Mouse (Mus musculus) midbrain, embryonic 16.5 days (tissue): ENCODE data around the gene Dqx1. TPM values are rescaled to one million over a fixed set of nuclear protein-coding genes. Genes with fewer than 3 reads are reported as not detected.

Experiments
- ATAC-seq: fragments of 200-750 bp; cut with Nextera tagmentation; 2 replicates; pipeline ENCODE4 v1.8.0; 2017; ENCODE audit warnings: moderate TSS enrichment
- H3K27ac ChIP-seq: fragments of 300-500 bp; sonication (generic); 2 replicates; pipeline ENCODE4 v1.5.1; 2014; ENCODE audit warnings: mild to moderate bottlenecking, low read length, mixed read lengths
- H3K27me3 ChIP-seq: fragments of 300-500 bp; sonication (generic); 2 replicates; pipeline ENCODE4 v1.6.1; 2014; ENCODE audit warnings: low read depth, low read length, mixed read lengths; ENCODE audit not compliant: control insufficient read depth, insufficient read depth
- H3K36me3 ChIP-seq: fragments of 300-500 bp; sonication (generic); 2 replicates; pipeline ENCODE4 v1.6.1; 2014; ENCODE audit warnings: mild to moderate bottlenecking, low read length, moderate library complexity, mixed read lengths; ENCODE audit not compliant: control insufficient read depth, insufficient read depth
- H3K4me1 ChIP-seq: fragments of 300-500 bp; sonication (generic); 2 replicates; pipeline ENCODE4 v1.6.1; 2014; ENCODE audit warnings: mild to moderate bottlenecking, low read length, mixed read lengths; ENCODE audit not compliant: control insufficient read depth, insufficient read depth
- H3K4me2 ChIP-seq: fragments of 300-500 bp; sonication (generic); 2 replicates; pipeline ENCODE4 v1.6.1; 2014; ENCODE audit warnings: mild to moderate bottlenecking, low read length, mixed read lengths
- H3K4me3 ChIP-seq: fragments of 300-500 bp; sonication (generic); 2 replicates; pipeline ENCODE4 v1.5.1; 2014; ENCODE audit warnings: low read depth, mild to moderate bottlenecking, low read length, moderate library complexity, mixed read lengths
- H3K9ac ChIP-seq: fragments of 300-500 bp; sonication (generic); 2 replicates; pipeline ENCODE4 v1.6.1; 2014; ENCODE audit warnings: low read depth, low read length, mixed read lengths
- H3K9me3 ChIP-seq: fragments of 300-500 bp; sonication (generic); replicated peaks from 2 replicates; pipeline ENCODE4 v1.6.1; 2014; ENCODE audit warnings: mild to moderate bottlenecking, low read length, mixed read lengths; ENCODE audit not compliant: control insufficient read depth, poor library complexity, severe bottlenecking
- WGBS: fragments of 180-500 bp; shearing (Covaris S2); extraction: QIAGEN DNeasy Blood & Tissue Kit; methylation state at CpG from one replicate; pipeline ENCODE4 v1.1.7; 2014; 5-methylcytosine and 5-hydroxymethylcytosine counted together
- polyA plus RNA-seq: library from polyadenylated mRNA; unstranded; fragments of >200 nt; fragmentation: Nextera tagmentation; extraction: Ambion mirVana; gene quantifications from 2 replicates; pipeline ENCODE4 v1.2.1, GENCODE M21; 2015

Dqx1 gene
- polyA plus RNA-seq, 1 experiment from 2014 or later: 0.30 TPM

DNA sequence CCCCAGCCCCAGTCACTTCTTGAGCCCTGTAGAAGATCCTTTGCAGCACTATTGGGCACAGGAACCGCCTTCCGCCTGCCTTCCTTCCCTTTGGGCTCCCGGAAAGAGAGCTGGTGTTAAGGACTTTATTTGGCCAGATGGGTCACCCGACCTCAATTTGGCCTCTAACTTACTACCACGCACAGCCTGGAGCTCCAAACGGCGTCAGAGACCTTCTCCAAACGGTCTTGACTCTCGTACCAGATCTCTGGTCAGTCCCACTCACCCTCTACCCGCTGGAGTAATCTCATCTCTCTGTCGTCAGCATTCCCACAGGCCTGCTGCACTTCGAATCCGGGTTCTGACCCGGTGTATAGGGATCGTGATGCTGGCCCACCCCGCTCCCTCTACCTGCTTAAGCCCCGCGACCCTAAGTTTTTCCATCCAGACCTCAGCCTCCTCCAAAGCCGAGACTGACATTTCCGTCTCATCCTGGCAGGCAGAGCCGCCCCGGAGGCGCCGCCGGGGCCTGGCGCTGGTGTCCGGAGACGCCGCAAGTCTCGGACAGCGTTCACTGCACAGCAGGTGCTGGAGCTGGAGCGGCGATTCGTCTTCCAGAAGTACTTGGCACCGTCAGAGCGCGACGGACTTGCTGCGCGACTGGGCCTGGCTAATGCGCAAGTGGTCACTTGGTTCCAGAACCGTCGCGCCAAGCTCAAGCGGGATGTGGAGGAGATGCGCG, 29.7 kb downstream of the Dqx1 start:
- Histone ChIP-seq H3K27ac (no peak overlapping the region), H3K36me3 (no peaks in the 10 kb centered on the region), H3K4me2 (peak overlapping the region; percentile 28), H3K4me1 (0 out of 2 replicates have a peak, but pooled peaks cover 3% of the 10 kb centered on the region), H3K4me3 (peak overlapping the region; percentile 16), H3K27me3 (peaks cover 77% of the 10 kb centered on the region), H3K9me3 (no peaks in the 10 kb centered on the region), H3K9ac (no peak overlapping the region)
- ATAC-seq: no peak
- 1% methylated on average over 47 of the region's 47 CpGs for WGBS

DNA sequence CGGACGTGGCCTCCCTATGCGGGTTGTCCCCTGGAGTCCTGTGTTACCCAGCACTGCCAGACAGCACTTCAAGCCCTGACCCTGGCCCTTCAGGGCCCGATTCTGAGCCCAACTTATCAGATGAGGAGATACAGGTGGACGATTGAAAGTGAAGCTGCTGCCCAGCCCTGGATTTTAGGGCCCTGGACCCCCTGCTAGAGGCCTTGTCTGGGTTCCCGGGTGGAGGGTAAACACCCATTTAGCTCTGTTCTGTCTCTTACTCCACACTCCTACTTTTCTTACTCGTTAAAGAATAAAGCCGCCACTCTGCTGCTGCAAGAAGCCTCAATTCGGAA, 30.2 kb downstream of the Dqx1 start:
- ATAC-seq: no peak
- Histone ChIP-seq H3K27me3 (peaks cover 72% of the 10 kb centered on the region), H3K4me3 (peak overlapping the region; percentile 16), H3K9me3 (no peaks in the 10 kb centered on the region), H3K36me3 (no peaks in the 10 kb centered on the region), H3K4me1 (0 out of 2 replicates have a peak, but pooled peaks cover 3% of the 10 kb centered on the region), H3K27ac (no peak overlapping the region), H3K9ac (no peak overlapping the region), H3K4me2 (peak overlapping the region; percentile 28)
- WGBS: 5% methylated on average over 9 of the region's 9 CpGs

DNA sequence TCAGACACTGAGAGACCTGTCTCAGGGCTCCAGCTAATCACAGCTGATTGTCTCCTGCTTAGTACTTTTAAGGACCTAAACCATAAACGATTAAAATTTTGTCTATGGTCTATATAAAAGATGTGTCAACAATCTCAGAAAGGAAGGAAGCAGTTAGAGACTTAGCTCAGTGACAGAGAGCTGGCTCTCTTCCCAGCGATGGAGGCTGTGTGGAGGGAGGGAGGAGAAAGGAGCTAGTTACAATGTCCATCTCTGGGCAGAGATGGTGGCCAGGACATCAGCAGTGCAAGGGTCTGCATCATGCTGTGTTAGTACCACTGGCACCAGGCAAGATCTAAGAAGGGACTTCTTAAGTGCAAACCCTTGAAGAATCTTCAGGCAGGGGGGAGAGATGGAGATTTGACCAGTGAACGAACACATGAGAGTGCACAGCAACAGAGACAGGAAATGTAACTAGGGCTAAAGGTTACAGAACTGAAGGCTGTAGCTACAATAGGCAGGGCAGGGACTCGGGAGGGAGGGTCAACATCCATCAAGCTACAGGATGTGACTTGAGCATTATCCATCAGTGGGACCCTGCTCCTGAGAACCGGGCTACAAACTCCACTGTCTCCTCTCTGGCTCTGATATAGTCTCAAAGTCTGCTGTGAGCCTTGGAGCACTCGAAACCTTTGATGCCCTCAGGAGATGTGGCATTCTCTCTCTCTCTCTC, 34.9 kb downstream of the Dqx1 start:
- no peaks in the 10 kb centered on the region for H3K9me3 ChIP-seq
- 0 out of 2 replicates have a peak, but pooled peaks cover under 1% of the 10 kb centered on the region for H3K4me1 ChIP-seq
- no peak for ATAC-seq
- peaks cover 33% of the 10 kb centered on the region for H3K27me3 ChIP-seq
- 40% methylated on average over 6 of the region's 6 CpGs for WGBS
- no peak overlapping the region for H3K4me3 ChIP-seq
- H3K9ac ChIP-seq: no peak overlapping the region
- no peaks in the 10 kb centered on the region for H3K36me3 ChIP-seq
- H3K4me2 ChIP-seq: no peak overlapping the region
- H3K27ac ChIP-seq: no peak overlapping the region

DNA sequence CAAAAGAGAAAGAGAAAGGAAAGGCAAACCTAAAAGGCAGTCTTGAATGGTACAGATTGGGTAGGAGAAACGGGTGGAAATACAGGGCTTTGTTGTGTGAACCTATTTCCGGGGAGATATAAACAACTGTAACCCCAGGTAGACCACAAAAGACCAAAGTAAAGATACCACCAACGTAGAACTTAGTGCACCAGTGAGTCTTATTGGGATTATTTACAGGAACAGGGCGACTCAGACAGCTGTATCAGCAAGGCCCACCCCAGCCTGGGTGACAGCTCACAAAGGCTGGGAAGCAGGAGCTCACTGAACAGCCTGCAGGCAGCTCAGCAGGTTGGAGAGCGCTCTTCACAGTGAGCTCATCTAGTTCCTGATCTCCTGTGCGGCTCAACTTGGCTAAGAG, 38.3 kb downstream of the Dqx1 start:
- ATAC-seq: no peak
- H3K36me3 ChIP-seq: no peaks in the 10 kb centered on the region
- H3K27me3 ChIP-seq: peaks cover 8% of the 10 kb centered on the region
- no peak overlapping the region for H3K4me3 ChIP-seq
- H3K27ac ChIP-seq: no peak overlapping the region
- no peaks in the 10 kb centered on the region for H3K9me3 ChIP-seq
- no peak overlapping the region for H3K4me2 ChIP-seq
- WGBS: 43% methylated on average over 6 of the region's 6 CpGs
- H3K4me1 ChIP-seq: 0 out of 2 replicates have a peak, but pooled peaks cover 3% of the 10 kb centered on the region
- H3K9ac ChIP-seq: no peak overlapping the region

DNA sequence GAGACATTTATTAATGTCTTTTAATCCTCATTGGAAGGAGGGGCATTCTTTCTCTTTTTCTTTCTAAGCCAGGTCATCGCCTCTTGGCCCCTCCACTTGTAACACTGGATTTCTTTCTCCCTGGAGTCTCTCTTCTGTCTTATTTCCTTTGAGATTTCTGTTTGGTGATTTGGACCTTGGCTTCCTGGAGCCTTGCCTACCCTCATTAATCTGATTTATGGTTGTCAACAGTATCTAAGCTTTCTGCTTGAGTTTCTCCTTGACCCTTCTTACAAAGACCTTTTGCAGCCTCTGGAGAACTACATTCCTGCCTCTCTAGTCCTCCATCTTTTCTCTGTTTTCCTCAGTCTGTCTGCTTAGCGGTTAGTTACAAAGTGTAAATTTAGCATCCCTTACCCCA, 40.8 kb downstream of the Dqx1 start:
- Histone ChIP-seq H3K27me3 (peaks cover 7% of the 10 kb centered on the region; the same call in 1 of the 2 replicates), H3K9ac (no peak overlapping the region), H3K4me2 (no peak overlapping the region), H3K4me3 (no peak overlapping the region), H3K4me1 (peaks cover 14% of the 10 kb centered on the region), H3K27ac (no peak overlapping the region), H3K36me3 (no peaks in the 10 kb centered on the region), H3K9me3 (no peaks in the 10 kb centered on the region)
- ATAC-seq: no peak
- WGBS: 73% methylated on average over 2 of the region's 2 CpGs

DNA sequence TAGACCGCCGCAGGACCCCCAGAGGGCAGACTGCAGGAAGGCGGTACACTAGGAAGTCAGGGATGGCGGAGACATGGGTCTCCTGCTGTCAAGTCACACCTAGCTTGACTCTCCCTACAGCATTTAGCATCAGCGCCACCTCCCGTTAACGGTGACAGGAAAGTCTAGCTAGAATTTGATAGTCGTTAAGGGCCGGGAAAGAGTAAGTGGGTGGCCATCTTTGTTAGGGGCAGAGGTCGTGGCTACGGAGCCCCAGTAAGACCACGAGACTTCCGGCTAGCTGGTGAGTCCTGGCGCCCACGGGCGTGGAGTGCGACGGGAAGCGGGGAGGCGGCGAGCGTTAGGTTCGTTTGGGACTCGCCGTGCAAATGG, 43.7 kb downstream of the Dqx1 start, which contains the start of the genes Ccdc142 and Gm42688:
Gene Ccdc142, plus strand, starts transcription at position 286 of the 372 bp plus-strand sequence.
Gene Gm42688, plus strand, starts transcription at position 302 of the 372 bp plus-strand sequence.
- Histone ChIP-seq H3K4me2 (peak within 1 kb of the TSS; percentile 98), H3K4me3 (peak within 1 kb of the TSS; percentile 84), H3K9ac (peak within 1 kb of the TSS; percentile 94), H3K27me3 (peaks cover 3% of the 10 kb centered on the region; the same call in 1 of the 2 replicates), H3K4me1 (peaks cover 16% of the 10 kb centered on the region), H3K9me3 (no peaks in the 10 kb centered on the region), H3K36me3 (no peaks in the 10 kb centered on the region), H3K27ac (peak within 1 kb of the TSS; percentile 88)
- under 1% methylated on average over 25 of the region's 25 CpGs for WGBS
- ATAC-seq: peak; percentile 90

DNA sequence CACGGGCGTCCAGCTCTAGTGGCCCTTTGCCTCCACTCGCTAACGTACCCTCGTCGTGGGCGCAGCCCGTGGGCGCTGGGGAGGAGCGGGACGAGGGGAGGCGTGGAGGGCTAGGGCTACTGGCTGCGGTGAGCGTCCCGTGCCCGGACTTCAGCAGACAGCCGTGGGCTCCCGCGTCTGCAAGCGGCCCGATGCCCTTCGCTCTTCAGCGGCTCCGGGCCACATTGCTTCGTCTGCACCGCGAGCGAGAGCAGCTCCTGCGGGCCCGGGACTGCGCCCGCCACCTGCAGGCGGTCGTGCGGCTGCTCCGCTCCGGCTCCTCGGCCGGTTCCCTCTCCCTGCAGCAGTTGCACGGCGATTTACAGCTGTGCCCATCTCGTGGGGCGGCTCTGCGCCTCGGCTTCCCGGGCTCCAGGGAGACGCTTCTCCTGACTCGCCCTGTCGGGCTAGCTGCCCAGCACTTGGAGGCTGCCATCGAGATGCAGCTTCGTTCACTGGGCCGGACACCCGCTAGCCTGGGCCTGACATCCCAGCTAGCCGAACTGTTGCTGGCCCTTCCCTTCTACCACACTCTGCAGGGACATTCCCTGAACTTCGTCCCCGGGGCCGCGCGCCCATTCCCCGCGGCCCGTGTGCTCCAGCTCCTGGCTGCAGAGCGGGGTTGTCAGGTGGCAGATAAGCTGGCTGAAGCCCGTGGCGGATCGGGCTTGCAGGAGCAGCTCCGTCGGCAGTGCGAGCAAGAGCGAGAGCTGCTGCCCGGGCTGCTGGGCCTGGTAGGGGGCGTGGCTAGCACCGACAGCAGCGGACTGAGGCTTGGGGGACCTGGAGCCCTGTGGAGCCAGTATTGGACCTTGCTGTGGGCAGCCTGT, 44.3 kb downstream of the Dqx1 start:
- under 1% methylated on average over 63 of the region's 74 CpGs for WGBS
- Histone ChIP-seq H3K9ac (peak overlapping the region; percentile 94), H3K36me3 (no peaks in the 10 kb centered on the region), H3K27me3 (peaks cover 3% of the 10 kb centered on the region; the same call in 1 of the 2 replicates), H3K4me3 (peak overlapping the region; percentile 84), H3K27ac (peak overlapping the region; percentile 88), H3K9me3 (no peaks in the 10 kb centered on the region), H3K4me2 (peak overlapping the region; percentile 98), H3K4me1 (peaks cover 16% of the 10 kb centered on the region)
- ATAC-seq: peak; percentile 71

DNA sequence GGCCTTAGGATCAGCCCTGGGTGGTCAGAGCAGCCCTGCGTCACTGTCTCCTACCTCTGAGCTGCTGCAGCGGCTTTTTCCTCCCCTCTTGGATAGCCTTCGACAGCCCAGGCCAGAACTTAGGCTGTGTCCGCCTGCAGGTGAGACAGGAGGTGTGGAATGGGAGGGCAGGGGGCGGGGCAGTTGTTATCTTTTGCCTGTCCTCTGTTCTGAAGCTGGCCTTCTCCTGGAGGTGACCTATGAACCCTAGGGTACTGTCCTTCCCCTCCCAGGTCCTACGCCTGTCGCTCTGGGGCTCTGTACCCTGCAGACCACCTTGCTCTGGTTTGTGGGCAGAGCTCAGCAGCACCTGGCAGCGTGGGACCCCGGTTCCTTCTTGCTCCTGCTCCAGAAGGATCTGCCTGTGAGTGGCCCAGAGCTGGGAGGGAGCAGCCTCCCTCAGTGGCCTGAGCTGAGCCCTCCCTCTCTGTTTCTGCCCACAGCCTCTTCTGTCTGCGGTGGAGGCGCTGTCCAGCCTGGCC, 45.5 kb downstream of the Dqx1 start:
- no peak for ATAC-seq
- Histone ChIP-seq H3K4me3 (peak overlapping the region; percentile 84), H3K36me3 (peaks cover 4% of the 10 kb centered on the region; the same call in 1 of the 2 replicates), H3K27ac (no peak overlapping the region), H3K9ac (peak overlapping the region; percentile 94), H3K4me1 (peaks cover 22% of the 10 kb centered on the region), H3K27me3 (peaks cover 3% of the 10 kb centered on the region; the same call in 1 of the 2 replicates), H3K4me2 (peak overlapping the region; percentile 98), H3K9me3 (no peaks in the 10 kb centered on the region)
- WGBS: 41% methylated on average over 11 of the region's 11 CpGs
